Mouse (Mus musculus) intestine, embryonic 15.5 days (tissue): ENCODE results near the gene Scaf1. TPM values are rescaled to one million over a fixed set of nuclear protein-coding genes. Genes with fewer than 3 reads are reported as not detected.

Experiments used
- ATAC-seq: fragments of 200-750 bp; cut with Nextera tagmentation; 2 replicates; pipeline ENCODE4 v1.8.0; 2017; ENCODE audit warnings: moderate TSS enrichment, moderate library complexity
- H3K27ac ChIP-seq: fragments of 300-500 bp; sonication (generic); 2 replicates; pipeline ENCODE4 v1.5.1; 2015; ENCODE audit warnings: mild to moderate bottlenecking, inconsistent platforms
- H3K27me3 ChIP-seq: fragments of 300-500 bp; sonication (generic); replicated peaks from 2 replicates; pipeline ENCODE4 v1.6.1; 2015; ENCODE audit warnings: inconsistent platforms
- H3K36me3 ChIP-seq: fragments of 300-500 bp; sonication (generic); 2 replicates; pipeline ENCODE4 v1.6.1; 2015; ENCODE audit warnings: inconsistent platforms
- H3K4me1 ChIP-seq: fragments of 300-500 bp; sonication (generic); replicated peaks from 2 replicates; pipeline ENCODE4 v1.6.1; 2015; ENCODE audit warnings: inconsistent platforms
- H3K4me2 ChIP-seq: fragments of 300-500 bp; sonication (generic); replicated peaks from 2 replicates; pipeline ENCODE4 v1.6.1; 2015; ENCODE audit warnings: mild to moderate bottlenecking, inconsistent platforms
- H3K4me3 ChIP-seq: fragments of 300-500 bp; sonication (generic); replicated peaks from 2 replicates; pipeline ENCODE4 v1.5.1; 2015; ENCODE audit warnings: inconsistent platforms
- H3K9ac ChIP-seq: fragments of 300-500 bp; sonication (generic); 2 replicates; pipeline ENCODE4 v1.6.1; 2015; ENCODE audit warnings: inconsistent platforms
- H3K9me3 ChIP-seq: fragments of 300-500 bp; sonication (generic); 2 replicates; pipeline ENCODE4 v1.6.1; 2016; ENCODE audit warnings: inconsistent platforms
- WGBS: fragments of 180-500 bp; shearing (Covaris S2); methylation state at CpG from one replicate; pipeline ENCODE4 v1.1.7; 2015; 5-methylcytosine and 5-hydroxymethylcytosine counted together
- polyA plus RNA-seq: library from polyadenylated mRNA; unstranded; fragments of >200 nt; fragmentation: Nextera tagmentation; extraction: Ambion mirVana; gene quantifications from 2 replicates; pipeline ENCODE4 v1.2.1, GENCODE M21; 2015

The Scaf1 gene
- polyA plus RNA-seq, 1 experiment from 2014 or later: 32.0 TPM

DNA sequence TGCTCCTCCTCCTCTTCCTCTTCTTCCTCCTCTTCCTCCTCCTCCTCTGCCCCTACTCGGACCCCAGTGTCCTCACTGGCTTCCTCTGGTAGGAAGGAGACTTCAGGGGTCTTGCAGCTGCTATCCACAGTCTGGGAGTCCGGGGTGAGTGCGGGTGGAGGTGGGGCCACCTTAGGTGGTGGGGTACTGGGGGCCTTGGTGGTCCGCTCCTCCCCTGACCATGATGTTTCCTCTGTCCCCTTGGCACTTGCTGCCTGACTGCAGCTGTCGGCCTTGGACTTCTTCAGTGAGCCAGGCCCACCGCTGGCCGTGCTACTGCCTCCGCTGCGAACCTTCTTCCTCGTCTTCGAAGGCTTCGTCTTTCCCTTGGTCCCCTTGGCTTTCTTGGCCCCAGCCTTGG is 9.7 kb downstream of the Scaf1 start:
- Histone ChIP-seq H3K4me1 (0 out of 2 replicates have a peak, but pooled peaks cover 3% of the 10 kb centered on the region), H3K9ac (no peak overlapping the region), H3K27ac (no peak overlapping the region), H3K9me3 (no peaks in the 10 kb centered on the region), H3K36me3 (peaks cover 86% of the 10 kb centered on the region), H3K27me3 (no peaks in the 10 kb centered on the region), H3K4me2 (no peak overlapping the region), H3K4me3 (no peak overlapping the region)
- no peak for ATAC-seq
- WGBS: 94% methylated on average over 12 of the region's 12 CpGs

DNA sequence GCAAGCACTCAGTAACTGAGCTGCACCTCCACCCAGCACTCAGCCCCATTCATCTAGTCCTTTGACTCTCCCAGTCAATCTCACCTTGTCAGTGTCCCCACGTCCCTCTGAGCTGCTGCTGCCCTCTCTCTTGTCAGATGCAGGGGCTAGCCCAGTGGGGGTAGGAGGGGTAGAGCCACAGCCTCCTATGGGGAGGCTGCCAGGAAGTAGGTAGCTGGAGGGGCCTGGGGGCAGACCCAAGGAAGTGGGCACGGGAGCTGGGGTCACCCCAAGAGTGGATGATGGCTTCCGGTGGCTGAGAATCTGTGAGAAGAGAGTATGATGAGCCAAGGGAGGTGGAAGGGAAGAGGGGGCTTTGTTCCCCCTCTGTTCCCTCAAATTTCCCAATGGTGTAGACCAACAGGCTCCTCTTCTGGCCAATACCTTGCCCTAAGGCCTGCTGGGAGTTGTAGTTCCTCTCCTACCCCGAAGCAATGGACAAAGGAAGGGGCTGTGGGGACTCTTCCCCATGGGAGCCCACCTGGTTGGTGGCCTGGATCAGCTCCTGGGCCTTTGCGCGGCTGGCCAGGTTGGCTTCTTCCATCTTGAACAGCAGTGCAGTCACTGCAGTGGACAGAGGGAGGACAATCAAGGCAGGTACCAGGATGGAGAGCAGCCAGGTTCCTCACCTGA is 10.7 kb downstream of the Scaf1 start:
- ATAC-seq: no peak
- no peak overlapping the region for H3K4me2 ChIP-seq
- no peaks in the 10 kb centered on the region for H3K27me3 ChIP-seq
- H3K9me3 ChIP-seq: no peaks in the 10 kb centered on the region
- no peak overlapping the region for H3K9ac ChIP-seq
- WGBS: 88% methylated on average over 6 of the region's 6 CpGs
- H3K27ac ChIP-seq: no peak overlapping the region
- peaks cover 84% of the 10 kb centered on the region for H3K36me3 ChIP-seq
- H3K4me1 ChIP-seq: 0 out of 2 replicates have a peak, but pooled peaks cover 3% of the 10 kb centered on the region
- H3K4me3 ChIP-seq: no peak overlapping the region

DNA sequence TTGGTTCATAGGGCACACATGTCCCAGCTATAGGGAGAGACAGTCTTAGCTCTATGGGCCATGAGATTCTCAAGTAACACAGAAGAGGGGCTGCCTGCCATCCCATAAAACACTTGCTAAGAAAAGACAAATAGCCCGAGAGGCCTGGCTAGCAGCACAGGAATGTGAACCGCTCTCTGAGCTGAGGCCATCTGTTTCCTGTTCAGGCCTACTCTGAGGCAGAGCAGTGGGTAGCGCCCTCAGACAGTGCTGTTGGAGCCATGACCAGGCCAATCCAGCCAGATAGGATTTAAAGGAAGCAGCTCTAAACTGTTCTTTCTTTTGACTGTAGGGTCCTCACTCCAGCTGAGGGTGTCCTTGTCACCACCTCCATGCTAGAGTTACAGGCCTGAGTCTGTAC is 11.6 kb downstream of the Scaf1 start:
- 58% methylated on average over 3 of the region's 3 CpGs for WGBS
- Histone ChIP-seq H3K9me3 (no peaks in the 10 kb centered on the region), H3K27me3 (no peaks in the 10 kb centered on the region), H3K9ac (no peak overlapping the region), H3K36me3 (peaks cover 80% of the 10 kb centered on the region), H3K27ac (no peak overlapping the region), H3K4me3 (no peak overlapping the region), H3K4me1 (peaks cover 7% of the 10 kb centered on the region; the same call in 1 of the 2 replicates), H3K4me2 (no peak overlapping the region)
- ATAC-seq: no peak

DNA sequence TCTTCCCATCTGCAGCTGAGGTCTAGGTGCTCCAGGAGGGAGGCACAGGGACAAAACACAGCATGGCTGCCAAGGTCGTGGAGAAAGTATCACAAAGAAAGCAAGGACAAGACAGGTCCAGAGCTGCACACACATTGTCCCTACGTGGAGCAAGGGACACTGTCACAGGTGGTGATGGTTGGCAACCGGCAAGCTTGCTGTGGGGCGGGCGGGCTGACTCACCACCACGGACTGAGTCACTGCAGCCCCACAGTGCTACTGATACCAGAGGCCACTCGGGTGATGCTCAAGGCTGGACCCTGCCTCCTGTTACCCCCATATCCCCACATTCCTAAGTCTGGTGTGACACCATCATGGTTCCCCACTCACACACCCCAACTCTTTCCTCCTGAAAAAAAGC is 13.7 kb downstream of the Scaf1 start:
- no peak overlapping the region for H3K9ac ChIP-seq
- no peak overlapping the region for H3K4me2 ChIP-seq
- ATAC-seq: no peak
- H3K4me3 ChIP-seq: no peak overlapping the region
- H3K4me1 ChIP-seq: peaks cover 13% of the 10 kb centered on the region
- peaks cover 61% of the 10 kb centered on the region for H3K36me3 ChIP-seq
- WGBS: 85% methylated on average over 7 of the region's 7 CpGs
- H3K27me3 ChIP-seq: no peaks in the 10 kb centered on the region
- no peaks in the 10 kb centered on the region for H3K9me3 ChIP-seq
- H3K27ac ChIP-seq: no peak overlapping the region

DNA sequence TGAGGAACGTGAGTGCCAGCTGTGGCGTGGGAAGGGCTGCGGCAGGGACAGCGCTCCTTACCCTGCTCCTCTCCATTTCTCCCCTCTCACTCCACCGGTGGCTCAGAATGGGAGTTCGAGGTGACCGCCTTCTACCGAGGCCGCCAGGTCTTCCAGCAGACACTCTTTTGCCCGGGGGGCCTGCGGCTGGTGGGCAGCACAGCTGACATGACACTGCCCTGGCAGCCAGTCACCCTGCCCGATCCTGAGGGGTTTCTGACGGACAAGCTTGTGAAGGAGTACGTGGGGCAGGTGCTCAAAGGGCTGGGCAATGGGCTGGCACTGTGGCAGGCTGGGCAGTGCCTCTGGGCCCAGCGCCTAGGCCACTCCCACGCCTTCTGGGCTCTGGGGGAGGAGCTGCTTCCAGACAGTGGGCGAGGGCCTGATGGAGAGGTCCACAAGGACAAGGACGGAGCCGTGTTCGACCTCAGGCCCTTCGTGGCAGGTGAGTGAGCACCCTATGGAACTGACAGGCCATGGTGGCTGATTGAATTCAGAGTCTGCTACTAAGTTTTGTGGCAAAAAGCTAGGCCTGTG is 15.5 kb downstream of the Scaf1 start:
- no peak overlapping the region for H3K4me2 ChIP-seq
- no peak for ATAC-seq
- no peaks in the 10 kb centered on the region for H3K27me3 ChIP-seq
- no peak overlapping the region for H3K9ac ChIP-seq
- 83% methylated on average over 21 of the region's 21 CpGs for WGBS
- H3K4me1 ChIP-seq: peaks cover 23% of the 10 kb centered on the region
- H3K27ac ChIP-seq: no peak overlapping the region
- peaks cover 43% of the 10 kb centered on the region for H3K36me3 ChIP-seq
- no peak overlapping the region for H3K4me3 ChIP-seq
- H3K9me3 ChIP-seq: no peaks in the 10 kb centered on the region

DNA sequence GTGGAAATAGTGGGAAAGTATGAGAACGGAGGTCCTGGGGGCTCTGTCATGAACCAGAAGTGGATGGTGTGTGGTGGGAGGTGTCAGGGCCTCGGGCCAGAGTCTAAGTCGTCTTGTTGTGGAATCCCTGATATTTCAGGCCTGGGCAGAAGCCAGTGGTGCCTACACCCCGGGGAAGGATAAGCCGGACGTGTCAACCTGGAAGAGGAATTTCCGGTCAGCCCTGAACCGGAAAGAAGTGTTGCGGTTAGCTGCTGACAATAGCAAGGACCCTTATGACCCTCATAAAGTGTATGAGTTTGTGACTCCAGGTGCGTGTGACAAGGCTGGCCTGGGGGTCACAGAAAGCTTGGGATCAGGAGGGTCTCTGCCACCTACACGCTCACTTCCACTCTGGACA is 16.4 kb downstream of the Scaf1 start:
- Histone ChIP-seq H3K4me1 (peaks cover 23% of the 10 kb centered on the region), H3K27me3 (no peaks in the 10 kb centered on the region), H3K36me3 (peaks cover 40% of the 10 kb centered on the region), H3K4me3 (0 out of 2 replicates have a peak overlapping the region, but pooled peaks have one; percentile 1), H3K9ac (no peak overlapping the region), H3K27ac (no peak overlapping the region), H3K9me3 (no peaks in the 10 kb centered on the region), H3K4me2 (0 out of 2 replicates have a peak overlapping the region, but pooled peaks have one; percentile 11)
- no peak for ATAC-seq
- 76% methylated on average over 11 of the region's 11 CpGs for WGBS

DNA sequence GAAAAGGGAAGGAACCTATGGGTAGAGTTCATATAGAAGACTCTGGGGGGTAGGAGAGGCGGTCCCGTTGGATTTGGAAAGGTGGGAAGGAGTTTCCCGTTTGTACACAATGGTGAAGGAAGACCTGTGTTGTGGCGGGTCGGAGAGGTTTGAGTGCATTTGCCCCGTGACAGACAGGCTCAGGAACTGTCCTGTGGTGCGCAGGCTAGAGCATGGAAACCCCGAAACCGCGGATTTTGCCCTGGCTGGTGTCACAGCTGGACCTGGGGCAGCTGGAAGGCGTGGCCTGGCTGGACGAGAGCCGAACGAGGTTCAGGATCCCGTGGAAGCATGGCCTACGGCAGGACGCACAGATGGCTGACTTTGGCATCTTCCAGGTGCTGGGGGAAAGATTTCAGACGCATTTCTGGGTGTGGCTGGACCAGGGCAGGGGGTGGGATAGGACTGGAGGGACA is 17.6 kb downstream of the Scaf1 start, which contains the start of gene Bcl2l12:
Gene Bcl2l12, minus strand, starts transcription at position 212 of the 455 bp plus-strand sequence.
- no peaks in the 10 kb centered on the region for H3K9me3 ChIP-seq
- peak; percentile 6 for ATAC-seq
- under 1% methylated on average over 18 of the region's 18 CpGs for WGBS
- peak within 1 kb of the TSS; percentile 70 for H3K9ac ChIP-seq
- peak within 1 kb of the TSS; percentile 86 for H3K27ac ChIP-seq
- H3K4me2 ChIP-seq: peak within 1 kb of the TSS; percentile 84
- peaks cover 23% of the 10 kb centered on the region for H3K4me1 ChIP-seq
- peaks cover 36% of the 10 kb centered on the region for H3K36me3 ChIP-seq
- H3K27me3 ChIP-seq: no peaks in the 10 kb centered on the region
- H3K4me3 ChIP-seq: peak within 1 kb of the TSS; percentile 52

DNA sequence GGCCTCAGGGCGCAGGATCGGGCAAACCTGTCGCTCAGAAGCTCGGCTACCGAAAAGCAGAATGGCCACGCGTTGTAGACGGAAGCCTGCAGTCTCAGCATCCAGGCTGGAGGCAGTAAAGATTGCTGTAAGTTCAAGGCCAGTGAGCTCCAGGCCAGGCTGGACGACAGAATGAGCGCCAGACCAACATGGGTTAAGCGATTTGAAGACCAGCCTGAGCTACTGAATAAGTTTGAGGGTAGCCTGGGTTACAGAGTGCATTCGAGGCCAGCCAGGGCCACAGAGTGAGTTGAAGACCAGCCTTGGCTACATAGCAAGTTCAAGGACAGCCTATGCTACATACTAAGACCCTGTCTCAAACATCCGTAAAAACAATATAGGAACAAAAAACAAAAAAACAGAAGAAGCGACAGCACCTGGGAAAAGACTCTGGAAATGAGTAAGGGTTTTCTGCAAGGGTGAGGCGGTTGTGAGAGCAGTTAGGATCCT is 18.2 kb downstream of the Scaf1 start:
- ATAC-seq: peak; percentile 23
- Histone ChIP-seq H3K9me3 (no peaks in the 10 kb centered on the region), H3K27ac (peak overlapping the region; percentile 86), H3K27me3 (no peaks in the 10 kb centered on the region), H3K4me1 (peaks cover 23% of the 10 kb centered on the region), H3K4me3 (peak overlapping the region; percentile 52), H3K4me2 (peak overlapping the region; percentile 84), H3K36me3 (peaks cover 35% of the 10 kb centered on the region), H3K9ac (peak overlapping the region; percentile 70)
- WGBS: 2% methylated on average over 15 of the region's 15 CpGs

DNA sequence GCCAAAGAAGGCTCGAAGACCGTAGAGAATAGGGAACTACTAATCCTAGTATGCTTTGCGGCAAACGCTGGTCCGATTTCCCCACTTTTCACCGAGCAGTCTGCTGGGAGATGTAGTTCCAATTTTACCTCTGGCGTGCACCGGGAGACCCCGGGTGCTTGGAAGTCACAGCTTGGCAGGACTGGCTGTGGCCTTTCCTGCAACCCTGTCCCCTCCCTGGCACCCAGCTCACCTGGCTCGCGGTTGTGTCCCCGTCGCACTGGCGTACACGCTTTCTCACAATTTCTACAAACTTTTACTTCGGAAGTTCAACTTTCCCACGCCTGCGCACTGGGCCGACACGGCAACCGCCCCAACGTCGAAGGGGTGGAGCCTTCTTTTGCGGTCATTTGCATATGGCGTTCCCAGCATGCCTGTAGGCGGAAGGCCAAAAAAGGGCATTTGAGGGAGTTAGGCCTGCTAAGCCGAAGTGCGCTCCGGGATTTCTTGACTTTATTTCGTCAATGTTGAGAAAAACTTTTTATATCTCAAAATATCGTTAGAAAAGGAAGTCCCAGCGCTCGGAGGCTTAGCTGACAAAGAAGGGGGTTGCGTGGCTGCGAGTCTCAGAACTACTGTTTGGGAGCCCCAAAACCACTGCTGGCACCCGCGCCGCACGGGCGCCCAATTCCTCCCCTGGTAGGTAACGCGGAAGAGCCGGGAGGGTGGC is 18.8 kb downstream of the Scaf1 start, which contains the start of gene Irf3:
Gene Irf3, plus strand, starts transcription at position 418 of the 709 bp plus-strand sequence.
- under 1% methylated on average over 43 of the region's 43 CpGs for WGBS
- Histone ChIP-seq H3K4me3 (peak within 1 kb of the TSS; percentile 52), H3K27ac (peak within 1 kb of the TSS; percentile 86), H3K4me1 (peaks cover 23% of the 10 kb centered on the region), H3K36me3 (peaks cover 35% of the 10 kb centered on the region), H3K27me3 (no peaks in the 10 kb centered on the region), H3K4me2 (peak within 1 kb of the TSS; percentile 89), H3K9me3 (no peaks in the 10 kb centered on the region), H3K9ac (peak within 1 kb of the TSS; percentile 70)
- ATAC-seq: peak; percentile 96

DNA sequence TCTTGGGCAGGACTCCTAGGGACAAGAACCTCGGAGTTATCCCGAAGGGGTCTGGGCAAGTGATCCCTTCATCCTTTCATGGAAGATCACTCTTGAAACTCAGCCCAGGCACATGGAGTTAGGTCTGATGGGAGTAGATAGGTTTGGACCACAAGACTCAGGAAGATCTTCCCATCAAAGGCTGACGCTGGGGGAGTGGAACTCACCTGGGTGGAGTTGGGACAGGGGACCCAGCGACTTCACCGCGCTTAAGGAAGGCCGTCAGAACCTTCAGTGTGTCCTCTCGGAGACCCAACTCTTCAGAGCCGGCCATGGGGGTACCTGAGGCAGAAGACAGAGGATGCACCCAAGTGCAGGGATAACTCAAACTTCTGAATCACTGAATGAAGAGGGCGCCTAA is 19.5 kb downstream of the Scaf1 start:
- Histone ChIP-seq H3K36me3 (peaks cover 31% of the 10 kb centered on the region), H3K9ac (peak overlapping the region; percentile 56), H3K9me3 (no peaks in the 10 kb centered on the region), H3K27ac (peak overlapping the region; percentile 59), H3K4me1 (peaks cover 22% of the 10 kb centered on the region), H3K4me2 (peak overlapping the region; percentile 89), H3K27me3 (no peaks in the 10 kb centered on the region), H3K4me3 (peak overlapping the region; percentile 52)
- WGBS: 11% methylated on average over 10 of the region's 10 CpGs
- ATAC-seq: 0 out of 2 replicates have a peak, but pooled peaks have one; percentile 4

DNA sequence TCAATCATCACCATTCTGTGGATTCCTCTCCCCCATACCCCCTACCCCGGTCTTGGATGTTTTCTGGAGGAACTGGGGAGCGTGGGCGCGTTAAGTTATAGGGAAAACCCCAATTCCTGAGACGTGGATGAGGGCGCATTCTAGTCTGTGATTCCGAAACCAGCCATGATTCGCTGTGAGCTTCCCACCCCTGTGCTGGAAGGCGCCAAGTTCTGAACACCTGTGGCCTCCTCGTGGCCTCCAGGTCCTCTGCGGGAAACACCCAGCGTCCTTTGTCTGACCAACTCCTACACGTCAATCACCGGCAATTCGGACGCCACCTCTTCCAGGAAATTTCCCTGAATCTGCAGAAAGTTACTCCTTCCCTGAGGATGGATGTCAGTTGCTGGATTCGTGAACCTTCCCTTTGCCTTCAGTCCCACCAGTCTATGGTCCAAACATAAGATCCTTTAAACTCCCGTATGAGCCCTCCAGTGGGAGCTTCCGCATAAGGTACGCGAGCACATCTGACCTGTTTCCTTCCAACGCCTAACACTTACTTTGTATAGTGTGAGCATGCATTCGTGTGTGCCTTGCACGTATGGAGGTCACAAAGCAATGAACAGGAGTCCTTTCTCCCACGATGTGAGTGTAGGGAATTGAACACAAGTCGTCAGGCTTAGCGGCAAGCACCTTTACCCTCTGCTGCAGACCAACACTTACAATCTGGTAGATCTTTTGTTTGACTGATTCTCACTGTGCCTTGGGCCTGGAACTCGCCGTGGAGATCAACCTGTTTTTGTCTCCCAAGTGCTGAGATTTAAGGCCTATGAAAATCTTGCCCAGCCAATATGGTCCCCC is 29.1 kb downstream of the Scaf1 start:
- Histone ChIP-seq H3K9ac (peak overlapping the region; percentile 56), H3K27me3 (no peaks in the 10 kb centered on the region), H3K4me2 (peak overlapping the region; percentile 61), H3K27ac (peak overlapping the region; percentile 95), H3K4me3 (peak overlapping the region; percentile 97), H3K4me1 (peaks cover 27% of the 10 kb centered on the region), H3K36me3 (peaks cover 1% of the 10 kb centered on the region), H3K9me3 (no peaks in the 10 kb centered on the region)
- under 1% methylated on average over 29 of the region's 29 CpGs for WGBS
- peak; percentile 50 for ATAC-seq
